Mouse (Mus musculus) embryonic facial prominence, embryonic 11.5 days (tissue): Measurements from ENCODE around the gene Ankrd28. TPM values are rescaled to one million over a fixed set of nuclear protein-coding genes. Genes with fewer than 3 reads are reported as not detected.

Experiments
- ATAC-seq: fragments of 200-750 bp; cut with Nextera tagmentation; replicated peaks from 2 replicates; pipeline ENCODE4 v1.8.0; 2017; ENCODE audit warnings: low read depth; ENCODE audit not compliant: insufficient number of reproducible peaks, low FRiP score, low TSS enrichment
- DNase-seq: peaks from one replicate; pipeline ENCODE4 v3.0.0-alpha.2; 2015; ENCODE audit warnings: low spot score
- H3K27ac ChIP-seq: fragments of 300-500 bp; sonication (generic); replicated peaks from 2 replicates; pipeline ENCODE4 v1.5.1; 2014; ENCODE audit warnings: mild to moderate bottlenecking, low read depth, low read length, control low read depth
- H3K27me3 ChIP-seq: fragments of 300-500 bp; sonication (generic); 2 replicates; pipeline ENCODE4 v1.6.1; 2014; ENCODE audit warnings: mild to moderate bottlenecking, low read length, moderate library complexity, mixed read lengths; ENCODE audit not compliant: control insufficient read depth, insufficient read depth
- H3K36me3 ChIP-seq: fragments of 300-500 bp; sonication (generic); replicated peaks from 2 replicates; pipeline ENCODE4 v1.6.1; 2014; ENCODE audit warnings: low read depth, mild to moderate bottlenecking, low read length, moderate library complexity, mixed read lengths; ENCODE audit not compliant: control insufficient read depth, insufficient read depth
- H3K4me1 ChIP-seq: fragments of 300-500 bp; sonication (generic); 2 replicates; pipeline ENCODE4 v1.6.1; 2014; ENCODE audit warnings: low read length, mixed read lengths; ENCODE audit not compliant: control insufficient read depth, insufficient read depth
- H3K4me2 ChIP-seq: fragments of 300-500 bp; sonication (generic); 2 replicates; pipeline ENCODE4 v1.6.1; 2014; ENCODE audit warnings: low read depth, mild to moderate bottlenecking, control low read depth, low read length, moderate library complexity
- H3K4me3 ChIP-seq: fragments of 300-500 bp; sonication (generic); 2 replicates; pipeline ENCODE4 v1.5.1; 2014; ENCODE audit warnings: low read depth, low read length, control low read depth
- H3K9ac ChIP-seq: fragments of 300-500 bp; sonication (generic); replicated peaks from 2 replicates; pipeline ENCODE4 v1.6.1; 2014; ENCODE audit warnings: mild to moderate bottlenecking, control low read depth, low read length
- H3K9me3 ChIP-seq: fragments of 300-500 bp; sonication (generic); replicated peaks from 2 replicates; pipeline ENCODE4 v1.6.1; 2016; ENCODE audit warnings: mild to moderate bottlenecking, low read length, inconsistent platforms, mixed read lengths; ENCODE audit not compliant: control insufficient read depth
- WGBS: fragments of 180-500 bp; shearing (Covaris S2); extraction: QIAGEN DNeasy Blood & Tissue Kit; methylation state at CpG from one replicate; pipeline ENCODE4 v1.1.7; 2014; 5-methylcytosine and 5-hydroxymethylcytosine counted together
- polyA plus RNA-seq: library from polyadenylated mRNA; unstranded; fragments of >200 nt; fragmentation: Nextera tagmentation; extraction: Ambion mirVana; gene quantifications from 2 replicates; pipeline ENCODE4 v1.2.1, GENCODE M21; 2014

Gene Ankrd28
- polyA plus RNA-seq, 1 experiment from 2014 or later = 9.6 TPM

- Histone ChIP-seq H3K36me3 (no peaks in the 10 kb centered on the region), H3K27ac (no peak overlapping the region), H3K9me3 (no peaks in the 10 kb centered on the region), H3K4me1 (no peaks in the 10 kb centered on the region), H3K9ac (no peak overlapping the region), H3K4me2 (no peak overlapping the region), H3K27me3 (no peaks in the 10 kb centered on the region), H3K4me3 (no peak overlapping the region)
- WGBS = 84% methylated on average over 5 of the region's 5 CpGs
- ATAC-seq = no peak
- DNase-seq = no peak
These were observed 25.6 kb upstream of the Ankrd28 start for GRCm38 (mm10) chr14:31856007-31856406.

GRCm38 (mm10) chr14:31854667-31855066 is 24.2 kb upstream of the Ankrd28 start:
- ATAC-seq (no peak), DNase-seq (no peak)
- no peaks in the 10 kb centered on the region for H3K27me3 ChIP-seq
- WGBS = 75% methylated on average over 4 of the region's 4 CpGs
- no peak overlapping the region for H3K4me2 ChIP-seq
- no peak overlapping the region for H3K9ac ChIP-seq
- no peak overlapping the region for H3K27ac ChIP-seq
- H3K36me3 ChIP-seq = no peaks in the 10 kb centered on the region
- H3K4me1 ChIP-seq = no peaks in the 10 kb centered on the region
- H3K4me3 ChIP-seq = no peak overlapping the region
- no peaks in the 10 kb centered on the region for H3K9me3 ChIP-seq

- Histone ChIP-seq H3K27ac (no peak overlapping the region), H3K4me2 (no peak overlapping the region), H3K27me3 (no peaks in the 10 kb centered on the region), H3K4me1 (no peaks in the 10 kb centered on the region), H3K9me3 (no peaks in the 10 kb centered on the region), H3K4me3 (no peak overlapping the region), H3K36me3 (no peaks in the 10 kb centered on the region), H3K9ac (no peak overlapping the region)
- no peak for ATAC-seq
- WGBS = 80% methylated on average over 4 of the region's 4 CpGs
- DNase-seq = no peak
These were observed 13.1 kb upstream of the Ankrd28 start for GRCm38 (mm10) chr14:31843571-31843970.

- H3K4me2 ChIP-seq = no peak overlapping the region
These were observed 1.6 kb upstream of the Ankrd28 start for GRCm38 (mm10) chr14:31832022-31832421.

GRCm38 (mm10) chr14:31831370-31831712 is 890 bp upstream of the Ankrd28 start:
- Histone ChIP-seq H3K9ac (peak overlapping the region; percentile 70), H3K4me1 (no peaks in the 10 kb centered on the region), H3K4me3 (peak overlapping the region; percentile 96), H3K36me3 (no peaks in the 10 kb centered on the region), H3K9me3 (no peaks in the 10 kb centered on the region), H3K4me2 (peak overlapping the region; percentile 70), H3K27me3 (no peaks in the 10 kb centered on the region), H3K27ac (0 out of 2 replicates have a peak overlapping the region, but pooled peaks have one; percentile 35)
- DNase-seq = no peak
- ATAC-seq = no peak
- 9% methylated on average over 7 of the region's 7 CpGs for WGBS

More at GRCm38 (mm10) chr14:31832022-31832421, 1.6 kb upstream of the Ankrd28 start:
- ATAC-seq (no peak), DNase-seq (no peak)
- H3K4me3 ChIP-seq = no peak overlapping the region
- no peaks in the 10 kb centered on the region for H3K9me3 ChIP-seq
- H3K27me3 ChIP-seq = no peaks in the 10 kb centered on the region
- H3K36me3 ChIP-seq = no peaks in the 10 kb centered on the region
- H3K4me1 ChIP-seq = no peaks in the 10 kb centered on the region
- H3K9ac ChIP-seq = no peak overlapping the region
- no peak overlapping the region for H3K27ac ChIP-seq
- 68% methylated on average over 4 of the region's 4 CpGs for WGBS

- peak; percentile 53 for DNase-seq
- Histone ChIP-seq H3K4me3 (peak overlapping the region; percentile 96), H3K27me3 (no peaks in the 10 kb centered on the region), H3K9ac (peak overlapping the region; percentile 80), H3K36me3 (no peaks in the 10 kb centered on the region), H3K27ac (peak overlapping the region; percentile 88), H3K9me3 (no peaks in the 10 kb centered on the region), H3K4me1 (no peaks in the 10 kb centered on the region), H3K4me2 (peak overlapping the region; percentile 83)
- peak; percentile 67; the same call in 1 of the 2 replicates for ATAC-seq
- under 1% methylated on average over 85 of the region's 97 CpGs for WGBS
These were observed 489 bp downstream of the Ankrd28 start for GRCm38 (mm10) chr14:31829761-31830562.

GRCm38 (mm10) chr14:31827221-31827620 is 3.2 kb downstream of the Ankrd28 start:
- no peak overlapping the region for H3K9ac ChIP-seq
- no peak overlapping the region for H3K4me3 ChIP-seq
- no peak overlapping the region for H3K27ac ChIP-seq
- no peak overlapping the region for H3K4me2 ChIP-seq
- H3K4me1 ChIP-seq = no peaks in the 10 kb centered on the region
- H3K27me3 ChIP-seq = no peaks in the 10 kb centered on the region
- no peaks in the 10 kb centered on the region for H3K9me3 ChIP-seq
- H3K36me3 ChIP-seq = no peaks in the 10 kb centered on the region
- ATAC-seq (no peak), DNase-seq (no peak)

GRCm38 (mm10) chr14:31809942-31810341 is 20.5 kb downstream of the Ankrd28 start:
- no peak for ATAC-seq
- H3K9ac ChIP-seq = no peak overlapping the region

More at GRCm38 (mm10) chr14:31809942-31810341, 20.5 kb downstream of the Ankrd28 start:
- H3K9me3 ChIP-seq = no peaks in the 10 kb centered on the region
- H3K4me1 ChIP-seq = no peaks in the 10 kb centered on the region
- H3K4me3 ChIP-seq = no peak overlapping the region
- no peaks in the 10 kb centered on the region for H3K27me3 ChIP-seq
- H3K36me3 ChIP-seq = no peaks in the 10 kb centered on the region
- H3K27ac ChIP-seq = no peak overlapping the region
- no peak overlapping the region for H3K4me2 ChIP-seq
- WGBS = 91% methylated on average over 5 of the region's 5 CpGs
- no peak for DNase-seq
